Mouse (Mus musculus): ENCODE data around the gene Apoc2. TPM values are rescaled to one million over a fixed set of nuclear protein-coding genes. Genes with fewer than 3 reads are reported as not detected.

Gene Apoc2
- 100 to 1,000 TPM; 138 to 244 TPM for total RNA-seq (2023)

GRCm38 (mm10) chr7:19677872-19678271 lies at the start of gene Apoc2:
TSS of gene Apoc2 (minus strand) at chr7:19677941.

DNA sequence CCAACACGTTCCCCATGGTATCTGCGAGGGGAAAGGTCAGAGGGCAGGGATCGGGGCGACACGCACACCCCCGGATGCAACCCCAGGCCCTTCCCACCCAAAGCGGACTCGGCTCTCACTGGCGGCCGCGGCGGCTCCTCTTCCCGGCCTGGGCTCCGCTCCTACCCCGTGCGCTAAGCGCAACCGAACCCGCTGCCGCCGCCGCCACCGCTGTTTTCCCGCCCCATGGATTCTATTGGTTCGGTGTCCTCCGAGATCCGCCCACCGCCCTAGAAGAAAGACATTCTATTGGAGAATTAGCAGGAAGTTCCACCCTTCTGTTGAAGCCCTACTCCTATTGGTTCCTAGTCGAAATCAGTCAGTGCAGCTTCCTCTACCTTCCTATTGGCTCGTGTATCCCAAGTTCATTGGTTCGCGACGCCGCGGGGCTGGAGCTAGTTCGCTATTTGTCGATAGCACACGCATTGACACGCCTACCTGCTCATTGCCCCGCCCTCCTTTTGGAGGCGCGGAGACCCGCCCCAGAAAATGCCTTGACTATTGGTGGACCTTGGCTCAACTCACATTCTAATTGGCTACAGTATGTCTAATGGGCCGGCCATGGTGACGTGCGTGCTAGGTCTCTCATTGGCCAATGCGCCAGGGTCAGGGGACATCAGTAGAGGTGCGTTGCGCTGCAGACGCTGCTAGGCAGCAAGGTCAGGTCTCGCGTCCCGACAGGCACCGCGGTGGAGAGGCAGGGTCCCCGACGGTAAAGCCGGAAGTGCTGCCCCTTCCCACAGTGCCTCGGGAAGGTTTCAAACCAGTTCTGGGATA lies 37.7 kb upstream of the Apoc2 start, which contains the start of gene Tomm40:
TSS of gene Tomm40 (minus strand) at position 200 of the 816 bp plus-strand sequence.

GRCm38 (mm10) chr7:19698907-19699826 lies 21.4 kb upstream of the Apoc2 start, which contains the start of gene Apoe:
TSS of gene Apoe (minus strand) at chr7:19699188.

DNA sequence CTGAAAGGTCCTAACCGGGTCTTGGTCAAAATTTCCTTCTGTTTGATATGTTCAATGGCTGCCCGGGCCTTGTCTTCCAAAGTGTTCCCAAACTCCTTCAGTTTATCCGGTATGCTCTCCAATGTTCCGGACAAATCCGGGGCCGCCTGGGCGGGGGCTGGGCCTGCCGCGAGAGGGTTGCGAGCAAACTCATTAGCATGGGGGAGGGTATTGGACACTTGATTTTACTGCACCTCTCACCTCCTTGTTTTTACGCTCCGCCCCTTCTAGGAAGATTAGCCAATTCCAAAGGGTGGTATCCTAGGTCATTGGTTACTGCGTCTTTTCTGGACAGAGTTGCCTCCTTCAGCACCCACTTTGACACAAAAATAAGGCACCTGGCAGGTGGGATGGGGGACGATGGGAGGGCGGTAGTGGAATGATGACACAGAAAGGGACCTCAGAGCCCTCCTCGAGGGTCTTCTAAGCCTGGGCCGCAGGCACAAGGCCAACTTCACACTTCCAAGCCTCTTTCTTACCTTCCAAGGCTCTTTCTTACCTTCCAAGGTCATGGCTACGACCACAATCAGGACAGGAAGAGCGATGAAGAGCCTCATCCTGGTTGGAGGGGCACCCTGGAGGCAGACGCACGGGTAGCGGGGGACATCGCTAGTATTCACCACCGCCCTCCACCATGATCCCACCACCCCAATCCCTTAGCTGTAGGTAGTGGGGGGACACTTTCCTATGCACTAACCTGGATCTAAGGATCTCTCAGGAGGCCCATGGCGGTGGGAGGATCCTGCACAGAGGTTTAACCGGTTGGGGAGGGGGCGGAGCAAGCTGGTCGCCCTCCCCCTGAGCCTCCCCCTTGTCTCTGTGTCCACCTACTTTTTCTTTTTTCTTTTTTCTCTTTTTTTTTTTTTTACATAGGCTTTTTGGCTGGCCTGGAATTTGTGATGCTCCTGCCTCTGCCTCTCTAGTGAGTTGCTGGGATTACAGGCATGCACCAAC lies 14.4 kb upstream of the Apoc2 start, which contains the start of gene Apoc1:
TSS of gene Apoc1 (minus strand) at position 788 of the 993 bp plus-strand sequence.

GRCm38 (mm10) chr7:19681202-19681694 lies 3.5 kb upstream of the Apoc2 start, which contains the start of the genes Gm44805 and Apoc4:
TSS of gene Gm44805 (minus strand) at chr7:19681423.
TSS of gene Apoc4 (minus strand) at chr7:19681479.

GRCm38 (mm10) chr7:19664955-19665841 lies 12.5 kb downstream of the Apoc2 start, which contains the start of gene Clptm1:
TSS of gene Clptm1 (minus strand) at chr7:19665033.

GRCm38 (mm10) chr7:19629361-19629734 lies 48.4 kb downstream of the Apoc2 start, which contains the start of gene Relb:
TSS of gene Relb (minus strand) at chr7:19629438.

Other genes starting within 250 kb of the Apoc2 start
- gene Mark4, start 219.1 kb downstream of the Apoc2 start, total RNA-seq (2023): 10 to 100 TPM; 32.6 to 34.3 TPM
- under 1 TPM; 0.89 to 0.94 TPM for gene Exoc3l2, start 214.6 kb downstream of the Apoc2 start, total RNA-seq (2023)
- gene Bloc1s3, start 169.6 kb downstream of the Apoc2 start, total RNA-seq (2023): 10 to 100 TPM in 1 of 2 experiments, 1 to 10 TPM in 1; 8.6 to 11.2 TPM
- 10 to 100 TPM; 34.4 to 45.3 TPM for gene Trappc6a, start 169.5 kb downstream of the Apoc2 start, total RNA-seq (2023)
- gene Nkpd1, start 160.1 kb downstream of the Apoc2 start, total RNA-seq (2023): under 1 TPM in 1 of 2 experiments, not detected in 1; 0.26 TPM
- 10 to 100 TPM; 45.7 to 48.4 TPM for gene Ppp1r37, start 114.9 kb downstream of the Apoc2 start, total RNA-seq (2023)
- gene Zfp296, start 100.7 kb downstream of the Apoc2 start, total RNA-seq (2023): 1 to 10 TPM; 6.2 to 6.8 TPM
- 10 to 100 TPM; 76.3 to 80.3 TPM for gene Gemin7, start 100.3 kb downstream of the Apoc2 start, total RNA-seq (2023)
- 10 to 100 TPM; 60.6 to 62.7 TPM for gene Clasrp, start 73.5 kb downstream of the Apoc2 start, total RNA-seq (2023)
- 10 to 100 TPM; 73.1 to 82.8 TPM for gene Relb, start 48.5 kb downstream of the Apoc2 start, total RNA-seq (2023)
- 10 to 100 TPM; 73.1 to 81.8 TPM for gene Clptm1, start 12.9 kb downstream of the Apoc2 start, total RNA-seq (2023)
- gene Gm44805, start 3.5 kb upstream of the Apoc2 start, total RNA-seq (2023): not detected
- gene Apoc4, start 3.5 kb upstream of the Apoc2 start, total RNA-seq (2023): not detected
- 10 to 100 TPM; 79.5 to 84.6 TPM for gene Apoc1, start 14.7 kb upstream of the Apoc2 start, total RNA-seq (2023)
- 1,000 to 10,000 TPM; 1,850 to 1,922 TPM for gene Apoe, start 21.2 kb upstream of the Apoc2 start, total RNA-seq (2023)
- 10 to 100 TPM; 31.1 to 33.4 TPM for gene Tomm40, start 37.5 kb upstream of the Apoc2 start, total RNA-seq (2023)
- 1 to 10 TPM in 1 of 2 experiments, under 1 TPM in 1; 0.91 to 2.5 TPM for gene Nectin2, start 72.5 kb upstream of the Apoc2 start, total RNA-seq (2023)
- gene Bcam, start 93.1 kb upstream of the Apoc2 start, total RNA-seq (2023): under 1 TPM; 0.76 to 0.97 TPM
- not detected for gene Cblc, start 118.9 kb upstream of the Apoc2 start, total RNA-seq (2023)
- 10 to 100 TPM; 71.7 to 91.9 TPM for gene Bcl3, start 144.8 kb upstream of the Apoc2 start, total RNA-seq (2023)
- gene Gm19345, start 174.1 kb upstream of the Apoc2 start, total RNA-seq (2023): not detected
- gene Ceacam16, start 183.4 kb upstream of the Apoc2 start, total RNA-seq (2023): 1 to 10 TPM; 1.9 to 2.9 TPM
- 1 to 10 TPM; 2.4 to 2.7 TPM for gene Ceacam19, start 210.0 kb upstream of the Apoc2 start, total RNA-seq (2023)
- 10 to 100 TPM; 22.2 to 29.1 TPM for gene Pvr, start 243.2 kb upstream of the Apoc2 start, total RNA-seq (2023)